Mouse (Mus musculus): ENCODE measurements around the gene Gpd2. TPM values are rescaled to one million over a fixed set of nuclear protein-coding genes. Genes with fewer than 3 reads are reported as not detected.

Gene Gpd2
- total and polyA plus RNA-seq, 2 experiments from 2014 or later, result 31.1 to 33.0 TPM

- H3K4me2 ChIP-seq (ENCODE audit: low read depth, low read length, poor library complexity, severe bottlenecking), result no peak overlapping the region
- H3K4me1 ChIP-seq (ENCODE audit: insufficient read depth, low read length), result no peaks in the 10 kb centered on the region
- TF ChIP-seq CTCF (IDR thresholded peaks at IDR 0.05), result no peak
- 20% methylated on average over 1 of the region's 1 CpGs for whole genome bisulfite sequencing
- DNase-seq (ENCODE audit: low spot score), result no peak
- H3K27ac ChIP-seq (ENCODE audit: low read depth, low read length), result no peak overlapping the region
- H3K4me3 ChIP-seq (ENCODE audit: low read depth, low read length), result no peak overlapping the region
- no peak for ATAC-seq (ENCODE audit: low FRiP score)
- no peaks in the 10 kb centered on the region for H3K36me3 ChIP-seq (ENCODE audit: insufficient read depth, low read length)
- H3K27me3 ChIP-seq (ENCODE audit: insufficient read depth, low read length), result no peaks in the 10 kb centered on the region
- H3K9me3 ChIP-seq (ENCODE audit: low read length), result no peaks in the 10 kb centered on the region
- no peak overlapping the region for H3K9ac ChIP-seq (replicated peaks; ENCODE audit: low read length, poor library complexity, severe bottlenecking)
These were observed 105.5 kb downstream of the Gpd2 start for GRCm38 (mm10) chr2:57342910-57343309.

GRCm38 (mm10) chr2:57350615-57351014, 113.2 kb downstream of the Gpd2 start:
- no peak for ATAC-seq (ENCODE audit: low FRiP score)
- DNase-seq (ENCODE audit: low spot score), result peak; percentile 52
- Histone ChIP-seq H3K36me3 (ENCODE audit: insufficient read depth, low read length) (no peaks in the 10 kb centered on the region; the same call in 1 of the 2 replicates), H3K4me2 (ENCODE audit: low read depth, low read length, poor library complexity, severe bottlenecking) (no peak overlapping the region), H3K27ac (ENCODE audit: low read depth, low read length) (no peak overlapping the region), H3K4me1 (ENCODE audit: insufficient read depth, low read length) (0 out of 2 replicates have a peak, but pooled peaks cover 3% of the 10 kb centered on the region), H3K9me3 (ENCODE audit: low read length) (no peaks in the 10 kb centered on the region), H3K9ac (replicated peaks; ENCODE audit: low read length, poor library complexity, severe bottlenecking) (no peak overlapping the region), H3K27me3 (ENCODE audit: insufficient read depth, low read length) (no peaks in the 10 kb centered on the region), H3K4me3 (ENCODE audit: low read depth, low read length) (no peak overlapping the region)
- no peak for TF ChIP-seq CTCF (IDR thresholded peaks at IDR 0.05)
- 50% methylated on average over 9 of the region's 9 CpGs for WGBS

GRCm38 (mm10) chr2:57353722-57354432, 116.4 kb downstream of the Gpd2 start:
- Histone ChIP-seq H3K36me3 (ENCODE audit: insufficient read depth, low read length) (peaks cover 3% of the 10 kb centered on the region; the same call in 1 of the 2 replicates), H3K27ac (ENCODE audit: low read depth, low read length) (no peak overlapping the region), H3K4me2 (ENCODE audit: low read depth, low read length, poor library complexity, severe bottlenecking) (no peak overlapping the region), H3K4me3 (ENCODE audit: low read depth, low read length) (no peak overlapping the region), H3K9me3 (ENCODE audit: low read length) (no peaks in the 10 kb centered on the region), H3K9ac (replicated peaks; ENCODE audit: low read length, poor library complexity, severe bottlenecking) (no peak overlapping the region), H3K27me3 (ENCODE audit: insufficient read depth, low read length) (no peaks in the 10 kb centered on the region), H3K4me1 (ENCODE audit: insufficient read depth, low read length) (0 out of 2 replicates have a peak, but pooled peaks cover 3% of the 10 kb centered on the region)
- WGBS, result 93% methylated on average over 9 of the region's 9 CpGs
- no peak for TF ChIP-seq CTCF (IDR thresholded peaks at IDR 0.05)
- ATAC-seq (ENCODE audit: low FRiP score) (no peak), DNase-seq (ENCODE audit: low spot score) (no peak)

GRCm38 (mm10) chr2:57354848-57355247, 117.4 kb downstream of the Gpd2 start:
- 82% methylated on average over 3 of the region's 3 CpGs for WGBS
- 0 out of 2 replicates have a peak, but pooled peaks cover 3% of the 10 kb centered on the region for H3K4me1 ChIP-seq (ENCODE audit: insufficient read depth, low read length)
- H3K4me2 ChIP-seq (ENCODE audit: low read depth, low read length, poor library complexity, severe bottlenecking), result no peak overlapping the region
- H3K4me3 ChIP-seq (ENCODE audit: low read depth, low read length), result no peak overlapping the region
- no peak for DNase-seq (ENCODE audit: low spot score)
- ATAC-seq (ENCODE audit: low FRiP score), result no peak
- no peak for TF ChIP-seq CTCF (IDR thresholded peaks at IDR 0.05)
- peaks cover 3% of the 10 kb centered on the region; the same call in 1 of the 2 replicates for H3K36me3 ChIP-seq (ENCODE audit: insufficient read depth, low read length)
- no peak overlapping the region for H3K9ac ChIP-seq (replicated peaks; ENCODE audit: low read length, poor library complexity, severe bottlenecking)
- no peaks in the 10 kb centered on the region for H3K27me3 ChIP-seq (ENCODE audit: insufficient read depth, low read length)
- H3K9me3 ChIP-seq (ENCODE audit: low read length), result no peaks in the 10 kb centered on the region
- H3K27ac ChIP-seq (ENCODE audit: low read depth, low read length), result no peak overlapping the region

GRCm38 (mm10) chr2:57356222-57356822, 118.9 kb downstream of the Gpd2 start:
- Histone ChIP-seq H3K9ac (replicated peaks; ENCODE audit: low read length, poor library complexity, severe bottlenecking) (no peak overlapping the region), H3K4me2 (ENCODE audit: low read depth, low read length, poor library complexity, severe bottlenecking) (no peak overlapping the region), H3K4me3 (ENCODE audit: low read depth, low read length) (no peak overlapping the region), H3K36me3 (ENCODE audit: insufficient read depth, low read length) (peaks cover 3% of the 10 kb centered on the region; the same call in 1 of the 2 replicates), H3K9me3 (ENCODE audit: low read length) (no peaks in the 10 kb centered on the region), H3K4me1 (ENCODE audit: insufficient read depth, low read length) (no peaks in the 10 kb centered on the region), H3K27ac (ENCODE audit: low read depth, low read length) (no peak overlapping the region), H3K27me3 (ENCODE audit: insufficient read depth, low read length) (no peaks in the 10 kb centered on the region)
- no peak for TF ChIP-seq CTCF (IDR thresholded peaks at IDR 0.05)
- no peak for DNase-seq (ENCODE audit: low spot score)
- WGBS, result 88% methylated on average over 12 of the region's 12 CpGs
- ATAC-seq (ENCODE audit: low FRiP score), result no peak

- Histone ChIP-seq H3K27ac (ENCODE audit: low read depth, low read length) (no peak overlapping the region), H3K4me1 (ENCODE audit: insufficient read depth, low read length) (no peaks in the 10 kb centered on the region), H3K27me3 (ENCODE audit: insufficient read depth, low read length) (no peaks in the 10 kb centered on the region), H3K9me3 (ENCODE audit: low read length) (no peaks in the 10 kb centered on the region), H3K4me3 (ENCODE audit: low read depth, low read length) (no peak overlapping the region), H3K9ac (replicated peaks; ENCODE audit: low read length, poor library complexity, severe bottlenecking) (no peak overlapping the region), H3K36me3 (ENCODE audit: insufficient read depth, low read length) (no peaks in the 10 kb centered on the region), H3K4me2 (ENCODE audit: low read depth, low read length, poor library complexity, severe bottlenecking) (no peak overlapping the region)
- DNase-seq (ENCODE audit: low spot score) (no peak), ATAC-seq (ENCODE audit: low FRiP score) (no peak)
- WGBS, result 84% methylated on average over 3 of the region's 3 CpGs
- TF ChIP-seq CTCF (IDR thresholded peaks at IDR 0.05), result 0 out of 2 replicates have a peak, but pooled peaks have one; percentile 25
These were observed 125.1 kb downstream of the Gpd2 start for GRCm38 (mm10) chr2:57362503-57362902.
